Mouse (Mus musculus): ENCODE measurements around the gene Fkbp10.

- no peak for TF ChIP-seq CTCF (conservative IDR thresholded peaks at IDR 0.05; ENCODE audit: low read length)
- no peak for TF ChIP-seq NANOG (IDR thresholded peaks at IDR 0.05; ENCODE audit: borderline replicate concordance, low read length)
- TF ChIP-seq POU5F1 (IDR thresholded peaks at IDR 0.05; ENCODE audit: borderline replicate concordance, low read length) = no peak
These were observed 19.5 kb upstream of the Fkbp10 start for GRCm38 (mm10) chr11:100395861-100396631.
